Mouse (Mus musculus) spleen, adult 18-20 months (tissue): ENCODE measurements around the gene Cadm1.

Source experiments
- DNase-seq, 2 experiments: peaks; one replicate each; pipeline ENCODE4 v3.0.0; 2022; ENCODE audit warnings: mixed read lengths in 2 of 2

Gene Cadm1

GRCm38 (mm10) chr9:47674766-47675713 lies 145.1 kb downstream of the Cadm1 start:
- DNase-seq = no peak

- DNase-seq = no peak
Measured at GRCm38 (mm10) chr9:47686881-47687280, 156.9 kb downstream of the Cadm1 start.

- DNase-seq = no peak
Measured at GRCm38 (mm10) chr9:47687604-47688003, 157.6 kb downstream of the Cadm1 start.

- DNase-seq = peak in 1 of 2 experiments; percentile 6
Measured at GRCm38 (mm10) chr9:47688297-47688696, 158.3 kb downstream of the Cadm1 start.

- DNase-seq = no peak
Measured at GRCm38 (mm10) chr9:47692911-47693310, 162.9 kb downstream of the Cadm1 start.

- peak in 1 of 2 experiments; percentile 39 for DNase-seq
Measured at GRCm38 (mm10) chr9:47699026-47699425, 169.1 kb downstream of the Cadm1 start.

- no peak for DNase-seq
Measured at GRCm38 (mm10) chr9:47700021-47700420, 170.0 kb downstream of the Cadm1 start.

GRCm38 (mm10) chr9:47703026-47703876 lies 173.3 kb downstream of the Cadm1 start:
- DNase-seq = no peak

GRCm38 (mm10) chr9:47706341-47706740 lies 176.4 kb downstream of the Cadm1 start:
- DNase-seq = no peak

GRCm38 (mm10) chr9:47707326-47707725 lies 177.4 kb downstream of the Cadm1 start:
- DNase-seq = no peak

- peak; percentile 8 to 40 for DNase-seq
Measured at GRCm38 (mm10) chr9:47708299-47708698, 178.3 kb downstream of the Cadm1 start.

- no peak for DNase-seq
Measured at GRCm38 (mm10) chr9:47710946-47711345, 181.0 kb downstream of the Cadm1 start.

- no peak for DNase-seq
Measured at GRCm38 (mm10) chr9:47714541-47714940, 184.6 kb downstream of the Cadm1 start.

- DNase-seq = no peak
Measured at GRCm38 (mm10) chr9:47715415-47715814, 185.4 kb downstream of the Cadm1 start.

GRCm38 (mm10) chr9:47716883-47717282 lies 186.9 kb downstream of the Cadm1 start:
- no peak for DNase-seq

- no peak for DNase-seq
Measured at GRCm38 (mm10) chr9:47727611-47728010, 197.6 kb downstream of the Cadm1 start.

- no peak for DNase-seq
Measured at GRCm38 (mm10) chr9:47728852-47729251, 198.9 kb downstream of the Cadm1 start.

- no peak for DNase-seq
Measured at GRCm38 (mm10) chr9:47730247-47730646, 200.3 kb downstream of the Cadm1 start.

GRCm38 (mm10) chr9:47733780-47734451 lies 203.9 kb downstream of the Cadm1 start:
- DNase-seq = peak; percentile 4 to 8

- DNase-seq = no peak
Measured at GRCm38 (mm10) chr9:47734905-47735304, 204.9 kb downstream of the Cadm1 start.

GRCm38 (mm10) chr9:47738799-47739198 lies 208.8 kb downstream of the Cadm1 start:
- DNase-seq = no peak

GRCm38 (mm10) chr9:47739276-47739675 lies 209.3 kb downstream of the Cadm1 start:
- no peak for DNase-seq

- DNase-seq = no peak
Measured at GRCm38 (mm10) chr9:47741751-47742150, 211.8 kb downstream of the Cadm1 start.
